Mouse (Mus musculus): ENCODE data around the gene Nxph4. TPM values are rescaled to one million over a fixed set of nuclear protein-coding genes. Genes with fewer than 3 reads are reported as not detected.

The Nxph4 gene
- polyA plus RNA-seq, 1 experiment from 2014 or later, result 78.8 TPM

Other genes starting within 250 kb of the Nxph4 start
- gene Mbd6, start 245.5 kb downstream of the Nxph4 start, polyA plus RNA-seq (2015; fragmentation: Nextera tagmentation; extraction: Ambion mirVana), result 16.0 and 16.5 TPM in 2 replicates
- gene Mars, start 222.8 kb downstream of the Nxph4 start, polyA plus RNA-seq (2015; fragmentation: Nextera tagmentation; extraction: Ambion mirVana), result 122 and 127 TPM in 2 replicates
- gene Arhgap9, start 212.6 kb downstream of the Nxph4 start, polyA plus RNA-seq (2015; fragmentation: Nextera tagmentation; extraction: Ambion mirVana), result 0.77 and 1.4 TPM in 2 replicates
- gene Gli1, start 192.6 kb downstream of the Nxph4 start, polyA plus RNA-seq (2015; fragmentation: Nextera tagmentation; extraction: Ambion mirVana), result 1.3 and 1.5 TPM in 2 replicates
- gene Inhbe, start 180.1 kb downstream of the Nxph4 start, polyA plus RNA-seq (2015; fragmentation: Nextera tagmentation; extraction: Ambion mirVana), result 0.04 TPM in 1 of 2 replicates, not detected in the other
- not detected in 2 replicates for gene Inhbc, start 164.1 kb downstream of the Nxph4 start, polyA plus RNA-seq (2015; fragmentation: Nextera tagmentation; extraction: Ambion mirVana)
- 35.0 and 36.1 TPM in 2 replicates for gene R3hdm2, start 154.2 kb downstream of the Nxph4 start, polyA plus RNA-seq (2015; fragmentation: Nextera tagmentation; extraction: Ambion mirVana)
- gene Stac3, start 32.9 kb downstream of the Nxph4 start, polyA plus RNA-seq (2015; fragmentation: Nextera tagmentation; extraction: Ambion mirVana), result 1.6 and 2.3 TPM in 2 replicates
- 11.5 and 13.8 TPM in 2 replicates for gene Ndufa4l2, start 19.6 kb downstream of the Nxph4 start, polyA plus RNA-seq (2015; fragmentation: Nextera tagmentation; extraction: Ambion mirVana)
- 54.3 and 56.2 TPM in 2 replicates for gene Shmt2, start 12.1 kb downstream of the Nxph4 start, polyA plus RNA-seq (2015; fragmentation: Nextera tagmentation; extraction: Ambion mirVana)
- gene Lrp1, start 86.6 kb upstream of the Nxph4 start, polyA plus RNA-seq (2015; fragmentation: Nextera tagmentation; extraction: Ambion mirVana), result 98.2 and 99.4 TPM in 2 replicates
- 3.8 and 4.3 TPM in 2 replicates for gene Stat6, start 108.4 kb upstream of the Nxph4 start, polyA plus RNA-seq (2015; fragmentation: Nextera tagmentation; extraction: Ambion mirVana)
- gene Nemp1, start 132.3 kb upstream of the Nxph4 start, polyA plus RNA-seq (2015; fragmentation: Nextera tagmentation; extraction: Ambion mirVana), result 4.6 and 4.8 TPM in 2 replicates
- gene Nab2, start 134.0 kb upstream of the Nxph4 start, polyA plus RNA-seq (2015; fragmentation: Nextera tagmentation; extraction: Ambion mirVana), result 1.2 and 1.8 TPM in 2 replicates
- gene Myo1a, start 170.6 kb upstream of the Nxph4 start, polyA plus RNA-seq (2015; fragmentation: Nextera tagmentation; extraction: Ambion mirVana), result 0.28 and 0.53 TPM in 2 replicates
- gene Tac2, start 189.9 kb upstream of the Nxph4 start, polyA plus RNA-seq (2015; fragmentation: Nextera tagmentation; extraction: Ambion mirVana), result not detected in 2 replicates
- gene Zbtb39, start 205.0 kb upstream of the Nxph4 start, polyA plus RNA-seq (2015; fragmentation: Nextera tagmentation; extraction: Ambion mirVana), result 5.1 and 5.3 TPM in 2 replicates
- 0.39 and 0.52 TPM in 2 replicates for gene Gpr182, start 217.2 kb upstream of the Nxph4 start, polyA plus RNA-seq (2015; fragmentation: Nextera tagmentation; extraction: Ambion mirVana)
- 0.04 TPM in 1 of 2 replicates, not detected in the other for gene Rdh1, start 225.2 kb upstream of the Nxph4 start, polyA plus RNA-seq (2015; fragmentation: Nextera tagmentation; extraction: Ambion mirVana)
- not detected in 2 replicates for gene Rdh16f1, start 225.2 kb upstream of the Nxph4 start, polyA plus RNA-seq (2015; fragmentation: Nextera tagmentation; extraction: Ambion mirVana)
- gene Rdh9, start 241.8 kb upstream of the Nxph4 start, polyA plus RNA-seq (2015; fragmentation: Nextera tagmentation; extraction: Ambion mirVana), result 0.09 TPM in 2 replicates